Mouse (Mus musculus): ENCODE measurements around the gene St8sia1.

The St8sia1 gene

DNA sequence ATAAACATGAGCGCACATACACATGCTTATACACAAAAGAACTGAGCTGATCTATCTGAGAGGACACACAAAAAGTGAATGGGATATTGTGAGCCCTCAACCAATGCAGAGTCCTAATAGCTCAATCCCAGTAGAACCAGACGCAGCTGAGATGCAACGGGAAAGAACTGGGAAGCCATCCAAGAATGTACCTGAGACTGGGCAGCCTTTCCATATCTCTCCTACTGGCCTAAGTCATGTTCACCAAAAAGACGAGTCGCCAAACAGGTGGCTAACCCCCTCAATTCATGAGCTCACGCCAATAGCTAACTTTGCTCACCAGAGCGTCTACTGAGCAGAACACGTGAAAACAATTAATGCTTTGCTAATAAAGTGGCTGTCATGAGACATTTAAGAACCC is 20.8 kb downstream of the St8sia1 start:
- no peak for DNase-seq

GRCm38 (mm10) chr6:142941596-142942381 is 22.5 kb downstream of the St8sia1 start:
- no peak for DNase-seq

DNA sequence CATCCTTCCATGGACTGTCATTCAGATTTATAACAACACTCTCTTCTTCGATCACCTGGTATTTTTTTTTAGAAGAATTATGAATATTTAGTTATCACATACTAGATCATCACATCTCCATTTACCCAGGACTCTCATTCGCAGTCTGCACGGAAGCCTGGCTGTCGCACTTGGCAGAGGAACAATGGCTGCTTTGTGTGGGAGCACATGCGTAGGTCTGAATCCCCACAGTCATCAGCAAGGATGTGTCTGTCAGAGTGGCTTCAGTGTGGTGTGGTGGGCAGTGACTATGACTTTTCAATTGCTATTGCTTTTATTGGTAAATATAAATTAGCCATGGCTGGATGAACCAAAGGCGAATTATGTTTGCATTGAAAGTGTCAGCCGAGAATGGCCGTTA is 23.2 kb downstream of the St8sia1 start:
- DNase-seq, result no peak

- no peak for DNase-seq
Measured at GRCm38 (mm10) chr6:142938549-142939345, 25.5 kb downstream of the St8sia1 start.

- no peak for DNase-seq
Measured at GRCm38 (mm10) chr6:142938074-142938473, 26.2 kb downstream of the St8sia1 start.

GRCm38 (mm10) chr6:142932582-142932981 is 31.7 kb downstream of the St8sia1 start:
- DNase-seq, result no peak

DNA sequence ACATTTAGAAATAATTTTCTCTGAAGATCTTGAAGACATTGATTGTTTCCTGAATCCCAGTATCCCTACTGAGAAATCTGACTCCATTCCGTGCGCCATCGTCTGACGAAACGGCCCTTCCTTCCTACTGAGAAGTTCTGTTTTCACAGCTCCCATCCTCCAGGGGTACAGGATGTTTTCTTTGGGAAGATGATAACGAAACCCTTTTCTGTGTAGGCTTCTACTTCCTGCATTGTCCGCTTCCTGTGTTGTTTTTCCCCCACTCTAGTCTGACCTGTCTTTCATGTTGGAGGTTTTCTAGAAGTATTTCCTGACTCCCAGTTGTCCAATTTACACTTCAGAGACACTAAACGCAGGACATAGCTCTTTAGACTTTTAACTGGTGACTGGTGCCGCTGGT is 32.1 kb downstream of the St8sia1 start:
- DNase-seq, result no peak

- DNase-seq, result peak; percentile 55
Measured at GRCm38 (mm10) chr6:142928551-142929309, 35.5 kb downstream of the St8sia1 start.

DNA sequence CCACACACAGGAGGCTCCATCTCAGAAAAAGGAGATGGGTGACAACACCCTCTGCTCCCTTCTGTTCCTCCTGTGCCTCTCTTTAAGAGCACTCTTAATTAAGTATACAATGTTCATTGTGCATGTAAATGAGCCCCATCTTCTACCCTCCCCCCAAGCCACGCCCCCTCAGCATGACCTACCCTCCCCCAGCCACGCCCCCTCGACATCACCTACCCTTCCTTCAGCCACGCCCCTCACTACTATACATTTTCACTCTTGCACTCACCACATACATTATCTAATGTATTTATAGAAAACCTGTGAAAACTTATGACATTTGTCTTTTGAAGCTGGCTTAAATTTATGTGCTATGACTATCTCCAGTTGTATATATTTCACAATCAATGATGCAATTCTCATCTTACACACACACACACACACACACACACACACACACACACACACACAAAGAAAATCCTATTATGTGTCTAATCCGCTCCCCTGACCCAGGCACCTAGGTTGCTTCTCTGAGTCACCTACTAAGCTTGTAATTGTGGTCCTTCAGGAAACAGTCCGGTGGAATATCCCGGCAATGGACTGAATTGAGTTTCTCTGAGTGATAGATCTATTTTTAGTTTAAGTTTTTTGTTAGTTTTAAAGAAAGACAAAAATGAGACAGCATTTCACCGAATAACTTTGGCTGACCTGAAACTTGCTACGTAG is 37.2 kb downstream of the St8sia1 start:
- DNase-seq, result peak; percentile 67

- DNase-seq, result peak; percentile 30
Measured at GRCm38 (mm10) chr6:142925921-142926320, 38.3 kb downstream of the St8sia1 start.

DNA sequence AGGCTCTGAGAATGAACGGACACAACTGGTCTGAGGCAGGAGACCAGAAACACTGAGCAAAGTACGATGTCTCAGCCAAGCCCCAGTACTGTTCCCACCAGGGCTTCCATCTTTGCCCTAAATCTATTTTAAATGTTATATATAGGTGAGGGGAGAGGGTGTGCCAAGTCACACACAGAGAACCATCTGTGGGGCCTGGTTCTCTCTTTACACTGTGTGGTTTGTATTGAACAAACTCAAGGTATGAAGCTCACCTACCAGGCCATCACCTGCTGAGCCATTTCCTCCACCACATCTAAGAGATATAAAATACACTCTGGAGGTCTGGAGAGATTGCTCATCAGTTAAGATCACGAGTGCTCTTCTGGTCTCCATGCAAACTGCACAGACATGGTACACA is 38.9 kb downstream of the St8sia1 start:
- peak; percentile 41 for DNase-seq

DNA sequence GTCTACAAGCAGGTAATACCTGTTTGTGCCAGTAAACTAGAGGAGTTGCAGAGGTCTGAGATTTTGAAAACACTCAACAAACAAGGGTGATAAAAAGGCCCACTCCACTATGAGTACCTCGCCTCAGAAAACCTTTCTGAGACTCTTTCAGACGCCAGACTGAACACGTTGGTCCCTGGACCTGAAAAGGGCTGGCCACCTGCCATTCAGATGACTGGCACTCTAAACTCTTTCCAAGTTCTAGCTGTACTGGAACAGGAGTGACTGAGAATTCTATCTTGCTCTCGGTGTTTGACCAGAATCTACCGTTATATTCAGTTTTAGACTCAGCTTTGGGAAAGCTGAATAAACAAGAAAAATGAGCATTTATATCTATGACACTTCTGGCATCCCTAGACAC is 43.4 kb downstream of the St8sia1 start:
- peak; percentile 94 for DNase-seq

- peak; percentile 46 for DNase-seq
Measured at GRCm38 (mm10) chr6:142918691-142919090, 45.6 kb downstream of the St8sia1 start.

GRCm38 (mm10) chr6:142917471-142917901 is 46.8 kb downstream of the St8sia1 start:
- DNase-seq, result no peak

DNA sequence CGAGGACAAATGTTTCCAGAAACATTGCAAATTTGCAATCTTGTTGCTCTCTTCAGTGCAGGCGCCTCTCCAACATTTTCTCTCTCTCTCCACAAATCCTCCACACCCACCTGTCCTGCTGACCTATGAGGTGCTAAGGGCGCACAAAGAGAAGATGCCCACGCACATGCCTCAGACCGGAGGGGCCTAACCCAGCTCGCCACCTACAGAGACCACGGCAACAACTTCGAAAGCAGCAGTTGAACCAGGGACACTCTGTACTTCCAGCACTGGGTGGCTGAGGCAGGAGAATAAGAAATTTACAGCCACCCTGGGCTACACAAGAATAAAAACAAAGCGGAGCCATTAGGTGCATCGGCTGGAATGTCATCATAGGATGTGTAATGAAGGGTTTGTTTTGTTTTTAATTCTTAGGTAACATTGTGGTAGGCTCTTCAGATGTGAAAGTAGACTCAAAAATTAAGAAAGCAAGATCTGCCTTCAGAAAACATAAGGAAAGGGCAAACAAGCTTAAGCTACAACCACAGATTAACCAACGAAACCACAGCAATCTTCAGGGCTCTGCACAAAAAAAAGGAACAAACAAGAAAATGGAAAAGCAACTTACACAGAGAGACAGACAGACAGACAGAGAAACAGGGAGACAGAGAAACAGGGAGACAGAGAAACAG is 47.8 kb downstream of the St8sia1 start:
- DNase-seq, result peak; percentile 61

GRCm38 (mm10) chr6:142915464-142915863 is 48.8 kb downstream of the St8sia1 start:
- no peak for DNase-seq

DNA sequence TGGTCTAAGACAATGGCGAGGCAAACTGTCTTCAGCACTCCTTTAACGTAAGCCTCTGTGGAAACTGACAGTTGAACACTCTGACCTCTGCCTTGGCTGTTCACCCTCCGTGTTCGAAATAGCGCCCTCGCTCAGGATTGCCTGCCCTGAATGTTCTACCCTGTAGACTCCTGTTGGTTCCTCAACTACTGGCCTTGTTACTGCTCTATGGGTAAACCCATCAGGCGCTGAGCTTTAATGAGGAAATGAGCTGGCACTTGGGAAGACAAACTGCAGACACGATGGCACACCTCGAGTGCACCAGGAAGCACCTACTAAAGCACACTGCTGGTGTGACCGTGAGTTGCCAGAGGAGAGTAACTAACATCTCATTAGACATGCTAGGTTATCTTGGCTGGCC is 49.6 kb downstream of the St8sia1 start:
- DNase-seq, result peak; percentile 76

- DNase-seq, result peak; percentile 35
Measured at GRCm38 (mm10) chr6:142911263-142911662, 53.0 kb downstream of the St8sia1 start.

- DNase-seq, result peak; percentile 52
Measured at GRCm38 (mm10) chr6:142910721-142911120, 53.5 kb downstream of the St8sia1 start.

DNA sequence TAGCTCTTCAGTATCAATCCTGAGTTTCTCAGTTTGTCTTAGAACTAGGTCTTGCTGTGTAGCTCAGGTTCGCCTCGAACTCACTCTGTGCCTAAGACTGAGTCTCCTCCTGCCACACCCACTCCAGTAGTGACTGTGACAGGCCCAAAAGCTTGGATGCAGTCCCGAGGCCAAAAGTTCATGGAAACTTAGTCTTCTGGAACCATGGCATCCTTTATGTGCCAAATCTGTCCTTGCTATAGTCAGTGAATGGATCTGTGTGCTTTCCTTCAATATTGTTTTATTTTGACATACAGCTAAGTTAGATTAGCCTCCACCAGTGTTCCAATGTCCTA is 54.5 kb downstream of the St8sia1 start:
- DNase-seq, result peak; percentile 70

DNA sequence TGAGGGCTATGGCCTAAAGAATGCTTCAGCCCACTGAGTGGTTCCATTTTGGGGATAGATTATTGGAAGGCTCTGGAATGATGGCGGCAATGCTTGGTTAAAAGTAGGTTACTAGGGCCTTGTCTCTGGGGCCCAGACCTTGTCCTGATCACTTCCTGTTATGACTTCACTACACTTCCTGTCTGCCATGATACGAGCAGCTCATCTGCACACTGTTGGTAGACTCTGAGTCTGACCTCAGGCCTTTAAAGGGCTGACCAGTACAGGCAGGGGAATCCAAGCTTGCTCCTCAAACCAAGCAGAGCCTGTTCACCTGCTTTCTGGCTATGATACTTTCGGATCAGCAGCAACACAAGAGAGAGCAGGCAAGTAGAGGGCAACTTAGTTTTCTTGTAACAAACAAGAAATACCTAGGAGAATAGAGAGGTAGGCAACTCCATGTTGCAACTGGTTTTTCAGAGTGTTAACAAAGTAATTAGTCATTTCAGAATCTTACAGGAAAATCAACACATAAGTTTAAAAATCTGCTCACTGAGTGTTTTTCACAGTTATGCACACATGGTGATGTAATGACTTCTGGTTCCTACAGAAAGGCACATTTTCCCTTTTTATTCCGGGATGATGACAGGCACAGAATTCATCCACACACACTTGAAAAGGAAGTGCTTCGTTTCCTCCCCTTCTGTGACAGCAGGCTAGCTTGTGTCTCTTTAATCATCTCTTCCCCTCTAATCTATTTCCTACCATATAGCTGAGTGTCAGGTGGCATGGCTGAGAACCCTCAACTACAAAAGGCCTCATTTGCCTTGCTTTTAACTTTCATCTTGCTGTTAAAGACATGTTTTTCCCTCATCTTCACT is 55.1 kb downstream of the St8sia1 start:
- peak; percentile 76 for DNase-seq
